Mouse (Mus musculus) intestine, embryonic 16.5 days (tissue): ENCODE measurements around the gene Zmynd12. TPM values are rescaled to one million over a fixed set of nuclear protein-coding genes. Genes with fewer than 3 reads are reported as not detected.
A peak's percentile ranks its signal among the peaks of the same experiment; 100 is the strongest.

Experiments used
- ATAC-seq: fragments of 200-750 bp; cut with Nextera tagmentation; 2 replicates; pipeline ENCODE4 v1.8.0; 2017; ENCODE audit warnings: moderate TSS enrichment, moderate library complexity
- H3K27ac ChIP-seq: fragments of 300-500 bp; sonication (generic); 2 replicates; pipeline ENCODE4 v1.5.1; 2014; ENCODE audit warnings: mild to moderate bottlenecking, low read length
- H3K27me3 ChIP-seq: fragments of 300-500 bp; sonication (generic); replicated peaks from 2 replicates; pipeline ENCODE4 v1.6.1; 2014; ENCODE audit warnings: low read length, control low read depth, mixed read lengths; ENCODE audit not compliant: control insufficient read depth, insufficient read depth
- H3K36me3 ChIP-seq: fragments of 300-500 bp; sonication (generic); 2 replicates; pipeline ENCODE4 v1.6.1; 2014; ENCODE audit warnings: low read length, control low read depth; ENCODE audit not compliant: control insufficient read depth, insufficient read depth
- H3K4me1 ChIP-seq: fragments of 300-500 bp; sonication (generic); 2 replicates; pipeline ENCODE4 v1.6.1; 2014; ENCODE audit warnings: low read length, control low read depth, mixed read lengths; ENCODE audit not compliant: control insufficient read depth, insufficient read depth
- H3K4me2 ChIP-seq: fragments of 300-500 bp; sonication (generic); 2 replicates; pipeline ENCODE4 v1.6.1; 2014; ENCODE audit warnings: low read depth, low read length, control low read depth
- H3K4me3 ChIP-seq: fragments of 300-500 bp; sonication (generic); 2 replicates; pipeline ENCODE4 v1.5.1; 2014; ENCODE audit warnings: mild to moderate bottlenecking, low read length
- H3K9ac ChIP-seq: fragments of 300-500 bp; sonication (generic); 2 replicates; pipeline ENCODE4 v1.6.1; 2014; ENCODE audit warnings: low read depth, low read length
- H3K9me3 ChIP-seq: fragments of 300-500 bp; sonication (generic); 2 replicates; pipeline ENCODE4 v1.6.1; 2016; ENCODE audit warnings: low read length, control low read depth; ENCODE audit not compliant: control insufficient read depth
- WGBS: fragments of 180-500 bp; shearing (Covaris S2); extraction: QIAGEN DNeasy Blood & Tissue Kit; methylation state at CpG from one replicate; pipeline ENCODE4 v1.1.7; 2014; 5-methylcytosine and 5-hydroxymethylcytosine counted together
- polyA plus RNA-seq: library from polyadenylated mRNA; unstranded; fragments of >200 nt; fragmentation: Nextera tagmentation; extraction: Ambion mirVana; gene quantifications from 2 replicates; pipeline ENCODE4 v1.2.1, GENCODE M21; 2015

The Zmynd12 gene
- polyA plus RNA-seq, 1 experiment from 2014 or later = 1.2 TPM

- no peak overlapping the region for H3K9ac ChIP-seq
- no peak for ATAC-seq
- H3K27me3 ChIP-seq = no peaks in the 10 kb centered on the region
- H3K36me3 ChIP-seq = no peaks in the 10 kb centered on the region
- 80% methylated on average over 3 of the region's 3 CpGs for WGBS
- no peaks in the 10 kb centered on the region for H3K9me3 ChIP-seq
- no peak overlapping the region for H3K27ac ChIP-seq
- H3K4me2 ChIP-seq = no peak overlapping the region
- H3K4me1 ChIP-seq = peaks cover 10% of the 10 kb centered on the region; the same call in 1 of the 2 replicates
- H3K4me3 ChIP-seq = no peak overlapping the region
These were observed 39.8 kb downstream of the Zmynd12 start for GRCm38 (mm10) chr4:119462457-119462856.

GRCm38 (mm10) chr4:119462858-119463755 is 40.5 kb downstream of the Zmynd12 start:
- Histone ChIP-seq H3K9me3 (no peaks in the 10 kb centered on the region), H3K27me3 (no peaks in the 10 kb centered on the region), H3K9ac (no peak overlapping the region), H3K4me2 (no peak overlapping the region), H3K27ac (no peak overlapping the region; the same call in 1 of the 2 replicates), H3K36me3 (no peaks in the 10 kb centered on the region), H3K4me1 (peaks cover 10% of the 10 kb centered on the region; the same call in 1 of the 2 replicates), H3K4me3 (no peak overlapping the region)
- WGBS = 36% methylated on average over 11 of the region's 11 CpGs
- ATAC-seq = peak; percentile 86

- H3K27ac ChIP-seq = no peak overlapping the region; the same call in 1 of the 2 replicates
These were observed 41.3 kb downstream of the Zmynd12 start for GRCm38 (mm10) chr4:119463756-119464419.

GRCm38 (mm10) chr4:119465841-119466240 is 43.2 kb downstream of the Zmynd12 start:
- Histone ChIP-seq H3K4me1 (peaks cover 10% of the 10 kb centered on the region; the same call in 1 of the 2 replicates), H3K4me2 (no peak overlapping the region), H3K27ac (no peak overlapping the region), H3K9ac (no peak overlapping the region), H3K36me3 (no peaks in the 10 kb centered on the region), H3K27me3 (no peaks in the 10 kb centered on the region), H3K9me3 (no peaks in the 10 kb centered on the region), H3K4me3 (no peak overlapping the region)
- no peak for ATAC-seq
- WGBS = 91% methylated on average over 5 of the region's 5 CpGs

More at GRCm38 (mm10) chr4:119463756-119464419, 41.3 kb downstream of the Zmynd12 start:
- ATAC-seq = no peak
- Histone ChIP-seq H3K9me3 (no peaks in the 10 kb centered on the region), H3K36me3 (no peaks in the 10 kb centered on the region), H3K9ac (no peak overlapping the region), H3K4me2 (no peak overlapping the region), H3K4me3 (no peak overlapping the region), H3K4me1 (peaks cover 10% of the 10 kb centered on the region; the same call in 1 of the 2 replicates), H3K27me3 (no peaks in the 10 kb centered on the region)
- WGBS = 69% methylated on average over 13 of the region's 13 CpGs

- Histone ChIP-seq H3K4me2 (no peak overlapping the region), H3K36me3 (no peaks in the 10 kb centered on the region), H3K4me1 (peaks cover 10% of the 10 kb centered on the region; the same call in 1 of the 2 replicates), H3K9ac (no peak overlapping the region), H3K4me3 (no peak overlapping the region), H3K9me3 (no peaks in the 10 kb centered on the region), H3K27ac (no peak overlapping the region), H3K27me3 (no peaks in the 10 kb centered on the region)
- ATAC-seq = no peak
- 82% methylated on average over 16 of the region's 16 CpGs for WGBS
These were observed 45.2 kb downstream of the Zmynd12 start for GRCm38 (mm10) chr4:119467720-119468380.

- Histone ChIP-seq H3K4me2 (no peak overlapping the region), H3K4me1 (no peaks in the 10 kb centered on the region), H3K9me3 (no peaks in the 10 kb centered on the region), H3K27ac (no peak overlapping the region), H3K9ac (no peak overlapping the region), H3K27me3 (no peaks in the 10 kb centered on the region), H3K36me3 (no peaks in the 10 kb centered on the region), H3K4me3 (no peak overlapping the region)
- no peak for ATAC-seq
- WGBS = 49% methylated on average over 9 of the region's 9 CpGs
These were observed 49.9 kb downstream of the Zmynd12 start for GRCm38 (mm10) chr4:119472545-119472944.

GRCm38 (mm10) chr4:119473150-119473549 is 50.5 kb downstream of the Zmynd12 start:
- H3K9ac ChIP-seq = no peak overlapping the region
- 34% methylated on average over 5 of the region's 5 CpGs for whole genome bisulfite sequencing
- H3K27ac ChIP-seq = no peak overlapping the region
- H3K36me3 ChIP-seq = no peaks in the 10 kb centered on the region
- no peaks in the 10 kb centered on the region for H3K4me1 ChIP-seq
- H3K9me3 ChIP-seq = no peaks in the 10 kb centered on the region
- H3K4me2 ChIP-seq = no peak overlapping the region
- no peak for ATAC-seq
- no peaks in the 10 kb centered on the region for H3K27me3 ChIP-seq
- no peak overlapping the region for H3K4me3 ChIP-seq

- H3K4me1 ChIP-seq = no peaks in the 10 kb centered on the region
These were observed 60.4 kb downstream of the Zmynd12 start for GRCm38 (mm10) chr4:119483051-119483450.

GRCm38 (mm10) chr4:119484882-119485281 is 62.3 kb downstream of the Zmynd12 start:
- WGBS = 70% methylated on average over 7 of the region's 7 CpGs
- no peak for ATAC-seq
- H3K27ac ChIP-seq = no peak overlapping the region

More at GRCm38 (mm10) chr4:119483051-119483450, 60.4 kb downstream of the Zmynd12 start:
- no peaks in the 10 kb centered on the region for H3K27me3 ChIP-seq
- no peak overlapping the region for H3K4me3 ChIP-seq
- 54% methylated on average over 9 of the region's 9 CpGs for WGBS
- no peaks in the 10 kb centered on the region for H3K9me3 ChIP-seq
- ATAC-seq = peak; percentile 56; the same call in 1 of the 2 replicates
- H3K36me3 ChIP-seq = no peaks in the 10 kb centered on the region
- H3K4me2 ChIP-seq = no peak overlapping the region
- H3K27ac ChIP-seq = no peak overlapping the region
- no peak overlapping the region for H3K9ac ChIP-seq

More at GRCm38 (mm10) chr4:119484882-119485281, 62.3 kb downstream of the Zmynd12 start:
- no peaks in the 10 kb centered on the region for H3K9me3 ChIP-seq
- no peaks in the 10 kb centered on the region for H3K36me3 ChIP-seq
- H3K9ac ChIP-seq = no peak overlapping the region
- H3K4me1 ChIP-seq = no peaks in the 10 kb centered on the region
- H3K4me3 ChIP-seq = no peak overlapping the region
- no peaks in the 10 kb centered on the region for H3K27me3 ChIP-seq
- H3K4me2 ChIP-seq = no peak overlapping the region
